Mouse (Mus musculus) kidney, adult 11 months (tissue): ENCODE results near the gene Gm26727.
"Not testable (repeated sequence)": the region's sequence is repeated elsewhere in the genome, so short reads cannot be mapped to it uniquely, and the experiment has no call there.

Experiments
- DNase-seq: peaks from one replicate; pipeline ENCODE4 v3.0.0; 2022

The Gm26727 gene

DNA sequence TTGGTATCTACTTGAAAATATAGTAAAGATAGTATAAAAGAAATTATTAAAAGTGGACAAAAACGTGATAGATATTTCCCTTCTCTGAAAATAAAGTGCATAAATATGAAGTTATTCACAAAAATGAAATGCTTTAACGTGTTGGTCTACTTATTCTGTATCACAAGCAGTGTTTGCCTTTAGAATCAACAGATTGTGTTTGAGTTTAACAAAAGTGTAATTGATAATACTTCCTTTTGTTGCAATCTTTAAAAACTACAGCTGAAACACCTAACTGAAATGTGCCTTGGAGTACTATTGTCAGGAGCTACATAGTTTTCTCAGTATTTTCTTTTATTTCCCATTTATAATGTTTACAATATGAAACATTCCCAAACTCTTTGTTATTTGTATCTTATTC lies at the start of gene Gm26727:
Gm26727 (minus strand) TSS at position 101 of the 400 bp plus-strand sequence.
- no peak for DNase-seq

DNA sequence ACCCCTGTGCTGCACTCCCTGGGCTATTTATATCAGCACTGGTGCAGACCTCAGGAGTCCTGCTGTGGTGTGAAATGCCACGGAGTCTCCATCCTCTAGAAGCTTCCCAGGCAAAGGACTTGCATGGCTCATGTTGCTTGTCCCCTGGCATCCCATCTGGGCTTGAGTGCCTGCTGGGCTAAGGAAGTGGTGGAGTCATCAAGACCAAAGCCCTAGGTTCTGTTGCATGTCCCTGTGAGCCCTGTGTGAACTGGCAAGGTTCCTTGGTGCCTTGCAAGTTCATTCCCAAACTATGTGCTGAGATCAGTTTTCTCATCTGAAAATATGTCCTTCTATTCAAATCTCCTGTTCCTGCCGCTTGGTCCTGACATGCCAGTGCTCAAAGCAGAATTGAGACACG lies 48.1 kb upstream of the Gm26727 start:
- no peak for DNase-seq

DNA sequence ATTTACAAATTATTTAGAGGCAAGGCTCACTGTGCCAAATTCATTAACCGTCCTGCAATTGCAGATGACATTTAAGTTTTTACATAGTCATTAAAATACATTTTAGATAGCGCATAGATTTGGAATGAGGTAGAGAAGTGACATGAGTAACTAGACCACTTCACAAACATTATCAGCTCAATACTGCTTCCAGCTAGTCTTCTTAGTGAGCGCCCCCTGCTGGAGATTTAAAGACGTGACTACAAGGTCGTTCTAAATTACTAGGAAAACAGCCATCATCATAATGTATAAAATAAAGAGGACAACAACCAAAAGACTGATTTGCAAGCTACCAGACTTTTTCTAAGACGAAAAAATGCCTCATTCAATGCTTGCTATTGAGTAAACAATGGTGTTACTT lies 44.8 kb upstream of the Gm26727 start:
- DNase-seq: peak; percentile 6

DNA sequence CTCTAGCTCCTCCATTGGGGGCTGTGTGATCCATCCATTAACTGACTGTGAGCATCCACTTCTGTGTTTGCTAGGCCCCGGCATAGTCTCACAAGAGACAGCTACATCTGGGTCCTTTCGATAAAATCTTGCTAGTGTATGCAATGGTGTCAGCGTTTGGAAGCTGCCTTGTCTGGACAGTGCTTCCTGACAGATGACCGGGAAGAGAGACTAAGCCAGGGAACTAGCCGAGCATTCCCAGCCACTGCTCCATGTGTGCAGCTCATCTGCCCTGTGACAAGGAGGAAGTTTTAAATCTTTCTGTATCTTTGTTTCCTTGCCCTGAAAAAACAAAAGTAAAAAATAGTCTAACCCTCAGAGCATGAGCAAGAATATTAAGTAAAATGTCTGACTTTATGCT lies 37.0 kb upstream of the Gm26727 start:
- DNase-seq: not testable (repeated sequence)

DNA sequence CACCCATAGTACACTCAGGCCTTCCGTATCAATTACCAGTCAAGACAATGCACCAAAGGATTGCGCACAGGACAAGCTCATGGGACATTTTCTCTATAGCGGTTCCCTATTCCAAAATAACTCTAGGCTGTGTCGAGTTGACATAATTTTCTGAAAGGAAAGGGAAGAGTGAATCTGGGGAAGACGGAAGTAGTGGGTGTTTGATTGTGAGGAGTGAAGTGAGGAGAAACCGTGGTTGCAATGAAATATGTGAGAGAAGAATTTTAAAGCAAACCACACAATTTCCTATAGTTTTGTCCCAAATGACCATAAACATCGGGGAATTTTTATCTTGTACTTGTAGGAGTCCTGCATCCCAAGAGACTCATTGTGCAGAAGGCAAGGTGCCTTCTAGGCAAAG lies 34.1 kb upstream of the Gm26727 start:
- DNase-seq: no peak

DNA sequence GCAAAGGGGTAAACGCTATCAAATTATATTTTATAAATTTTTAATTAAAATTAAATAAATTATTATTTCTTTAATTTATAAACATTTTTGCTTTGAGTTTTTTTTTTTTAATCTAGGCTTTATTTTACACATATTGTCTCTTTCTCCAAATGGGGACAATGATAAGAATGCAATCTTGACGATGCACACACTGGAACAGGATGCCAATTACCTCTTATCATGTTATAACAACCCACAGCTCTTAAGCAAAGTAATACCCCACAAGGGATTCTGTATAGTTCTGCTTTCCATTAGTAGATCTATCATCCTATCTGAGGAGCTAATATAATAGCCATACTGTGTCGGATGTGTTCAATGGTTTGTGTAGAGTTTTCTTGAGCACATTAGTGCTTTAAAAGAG lies 27.9 kb upstream of the Gm26727 start:
- DNase-seq: no peak

DNA sequence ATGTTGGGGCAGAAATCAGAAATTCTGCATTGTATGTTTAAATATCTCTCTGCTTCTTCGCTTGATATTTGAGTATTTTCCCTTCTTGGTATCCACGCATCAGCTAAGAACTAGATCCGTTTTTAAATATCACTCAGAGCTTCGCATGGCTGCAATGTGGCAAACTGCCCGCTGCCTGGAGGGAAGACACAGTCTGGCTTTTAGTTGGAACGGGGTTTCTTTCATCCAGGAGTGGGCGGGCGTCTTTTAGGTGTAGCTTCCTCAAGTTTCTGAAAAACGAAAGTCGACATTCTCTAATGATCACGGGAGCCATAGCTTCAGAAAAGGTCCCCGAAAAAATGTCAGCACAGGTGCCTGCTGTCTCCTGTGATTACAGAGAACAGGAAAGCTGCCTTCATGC lies 14.2 kb upstream of the Gm26727 start:
- no peak for DNase-seq

DNA sequence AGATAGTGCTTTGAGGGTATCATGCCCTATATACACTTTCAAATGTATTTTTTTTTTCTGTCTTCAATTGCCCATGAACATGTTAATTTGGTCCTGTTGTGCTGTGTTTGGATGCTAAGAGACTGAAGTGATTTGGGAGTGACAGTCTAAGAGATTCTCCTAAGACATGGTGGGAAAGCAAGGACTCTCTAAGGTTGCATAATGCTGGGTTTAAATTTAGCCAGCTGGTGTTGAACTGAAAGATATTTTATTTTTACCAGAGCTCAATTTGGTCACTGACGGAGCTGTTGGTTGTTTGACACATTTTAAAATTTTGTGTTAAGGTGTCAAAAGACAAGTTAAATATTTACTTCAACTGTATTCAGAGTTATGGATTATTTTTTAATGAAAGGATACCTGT lies 13.8 kb upstream of the Gm26727 start:
- no peak for DNase-seq

DNA sequence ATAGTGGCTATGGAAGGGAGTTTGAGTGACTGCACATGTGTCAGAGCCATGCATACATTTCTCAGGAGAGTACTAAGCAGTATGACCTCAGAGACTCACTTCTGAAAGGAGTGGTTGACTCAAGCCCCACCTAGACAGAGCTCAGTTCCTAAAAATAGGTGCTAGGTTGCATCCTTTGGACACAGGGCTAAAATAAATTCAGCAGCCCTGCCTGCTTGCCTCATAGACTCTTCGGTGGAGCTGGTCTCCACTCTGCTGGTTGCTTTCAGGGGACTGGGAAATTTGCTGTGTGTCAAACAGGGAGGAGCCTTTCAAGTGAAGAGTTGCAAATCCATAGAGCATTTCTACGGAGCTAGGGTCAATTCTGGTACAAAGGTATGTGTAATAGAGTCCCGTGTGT lies 12.8 kb upstream of the Gm26727 start, which contains the start of gene Xirp2:
Xirp2 (plus strand) TSS at position 223 of the 400 bp plus-strand sequence.
- DNase-seq: no peak

DNA sequence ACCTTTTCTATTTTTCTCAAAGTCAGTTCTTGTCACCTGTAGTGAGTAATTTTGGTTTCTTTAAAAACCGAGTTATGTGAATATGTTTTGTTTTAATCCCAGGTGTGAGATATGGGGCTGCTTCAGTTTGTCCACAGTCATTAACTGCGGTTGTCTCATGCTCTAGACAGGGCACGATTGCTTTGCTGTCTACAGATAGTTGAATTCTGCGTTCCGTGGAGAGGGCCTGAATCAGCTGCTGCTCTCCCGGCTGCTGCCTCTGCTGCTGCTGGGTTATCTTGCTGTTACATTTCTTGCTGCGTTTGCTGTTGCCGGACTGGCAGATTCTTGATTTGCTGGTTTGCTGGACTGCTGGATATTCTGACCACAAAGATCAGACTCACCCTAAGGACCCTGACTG lies 5.3 kb upstream of the Gm26727 start:
- no peak for DNase-seq

DNA sequence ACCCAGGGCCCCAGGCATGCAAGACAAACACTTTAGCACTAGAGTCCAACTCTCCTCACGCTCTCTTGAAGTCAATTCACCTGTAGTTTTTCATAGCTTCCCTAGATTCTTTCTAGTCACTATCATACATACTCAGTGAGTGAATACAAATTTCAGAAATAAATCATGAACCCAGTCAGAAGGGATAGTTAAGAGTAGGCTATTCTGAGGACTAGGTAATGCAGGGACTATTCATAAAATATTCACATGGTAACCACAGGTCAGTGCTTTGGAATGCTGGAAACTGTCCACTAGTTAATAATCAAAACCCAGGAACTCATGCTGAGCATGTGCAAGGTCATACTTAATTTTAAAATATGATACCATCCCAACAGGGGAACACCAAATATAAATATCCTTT lies 10.2 kb downstream of the Gm26727 start:
- no peak for DNase-seq

DNA sequence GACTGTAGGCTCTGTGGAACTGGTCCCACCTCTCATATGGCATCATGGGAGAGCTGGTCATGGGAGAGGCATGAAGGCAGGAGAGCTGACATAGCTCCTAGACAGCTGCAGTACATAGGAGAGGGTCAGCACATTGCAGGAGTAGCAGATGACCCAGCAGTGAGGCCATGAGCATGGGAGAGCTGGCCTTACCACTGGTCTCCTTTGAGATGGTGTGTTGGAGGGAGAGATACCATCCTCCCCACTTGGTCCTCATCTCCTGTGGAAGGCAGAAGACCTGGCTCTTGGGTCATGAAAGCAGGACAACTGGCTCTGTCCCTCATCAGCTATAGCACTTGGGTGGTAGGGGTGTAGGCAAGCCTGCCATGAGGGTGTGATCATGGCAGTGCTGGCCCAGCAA lies 12.1 kb downstream of the Gm26727 start:
- DNase-seq: no peak

DNA sequence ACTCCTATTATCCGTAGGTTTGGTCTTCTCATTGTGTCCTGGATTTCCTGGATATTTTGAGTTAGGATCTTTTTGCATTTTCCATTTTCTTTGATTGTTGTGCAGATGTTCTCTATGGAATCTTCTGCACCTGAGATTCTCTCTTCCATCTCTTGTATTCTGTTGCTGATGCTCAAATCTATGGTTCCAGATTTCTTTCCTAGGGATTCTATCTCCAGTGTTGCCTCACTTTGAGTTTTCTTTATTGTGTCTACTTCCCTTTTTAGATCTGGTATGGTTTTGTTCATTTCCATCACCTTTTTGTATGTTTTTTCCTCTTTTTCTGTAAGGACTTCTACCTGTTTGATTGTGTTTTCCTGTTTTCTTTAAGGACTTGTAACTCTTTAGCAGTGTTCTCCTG lies 19.6 kb downstream of the Gm26727 start, which contains the start of gene Gm21830:
Gm21830 (plus strand) TSS at position 301 of the 400 bp plus-strand sequence.
- DNase-seq: not testable (repeated sequence)
